Comparison of ENCODE assay signal across 20 mouse cellular contexts in genomic region chr14:120685877-120686276, GRCm38 (mm10).
DNase-seq lines count a peak whose midpoint lies in the region; ATAC-seq and TF ChIP-seq lines count a peak whose summit lies in the region.
"Had no signal": no experiment of that assay in that cellular context is flagged by ENCODE, and none has a peak within 500 bp of the region (broad histone marks: within the 10 kb centered on the region; RNA-seq: fewer than 3 reads in every experiment).

No protein-coding gene starts in this region.

- no peaks in the 10 kb centered on the region for H3K9me3 ChIP-seq in lung, embryonic 14.5 days (ENCODE audit: low read depth, low read length)
- H3K9me3 ChIP-seq: forebrain, embryonic 15.5 days; heart, embryonic 12.5 days; limb, embryonic 12.5 days; liver, embryonic 12.5 days; midbrain, embryonic 12.5 days had no signal

- 63% methylated on average over 7 of the region's 7 CpGs for WGBS in lung, embryonic 14.5 days
- 60% methylated on average over 7 of the region's 7 CpGs for WGBS in thymus, adult 2 months

- TF ChIP-seq CTCF in lung, embryonic 14.5 days (IDR thresholded peaks at IDR 0.05; ENCODE audit: low read depth) = no peak
- TF ChIP-seq CTCF in thymus, adult 2 months (IDR thresholded peaks at IDR 0.05; ENCODE audit: borderline replicate concordance, control insufficient read depth, extremely low read depth, insufficient read depth, low read length, poor library complexity) = no peak

- no peaks in the 10 kb centered on the region for H3K27me3 ChIP-seq in lung, embryonic 14.5 days (ENCODE audit: insufficient read depth, low read length)
- no peaks in the 10 kb centered on the region for H3K27me3 ChIP-seq in thymus, adult 2 months (ENCODE audit: control insufficient read depth, insufficient read depth, low read length)
- H3K27me3 ChIP-seq: forebrain, embryonic 15.5 days; heart, embryonic 12.5 days; limb, embryonic 12.5 days; liver, embryonic 12.5 days; midbrain, embryonic 12.5 days had no signal

- no peak overlapping the region for H3K4me2 ChIP-seq in lung, embryonic 14.5 days
- H3K4me2 ChIP-seq: forebrain, embryonic 15.5 days; heart, embryonic 12.5 days; limb, embryonic 12.5 days; liver, embryonic 12.5 days; midbrain, embryonic 12.5 days had no signal

- no peak overlapping the region for H3K4me3 ChIP-seq in lung, embryonic 14.5 days (ENCODE audit: low read depth, low read length)
- no peak overlapping the region for H3K4me3 ChIP-seq in thymus, adult 2 months (ENCODE audit: control insufficient read depth, insufficient read depth, low read length)
- H3K4me3 ChIP-seq: forebrain, embryonic 15.5 days; heart, embryonic 12.5 days; limb, embryonic 12.5 days; liver, embryonic 12.5 days; midbrain, embryonic 12.5 days had no signal

- peak; percentile 38; the same call in 1 of the 2 replicates for ATAC-seq in lung, embryonic 14.5 days (ENCODE audit: insufficient read depth)
- peak; percentile 94 for ATAC-seq in megakaryocyte progenitor cell, adult 5-6 weeks (replicated peaks; ENCODE audit: poor library complexity)
- ATAC-seq in megakaryocyte-erythroid progenitor cell, adult 5-6 weeks (replicated peaks; ENCODE audit: low FRiP score, low TSS enrichment, poor library complexity, severe bottlenecking) = no peak
- ATAC-seq: forebrain, embryonic 15.5 days; liver, embryonic 12.5 days had no signal

- no peak overlapping the region for H3K27ac ChIP-seq in lung, embryonic 14.5 days (ENCODE audit: low read depth)
- H3K27ac ChIP-seq in thymus, adult 2 months (ENCODE audit: control insufficient read depth, insufficient read depth, low read length) = no peak overlapping the region
- H3K27ac ChIP-seq: forebrain, embryonic 15.5 days; hindbrain, postnatal 0 days; kidney, postnatal 0 days; limb, embryonic 12.5 days; liver, embryonic 12.5 days; midbrain, embryonic 12.5 days had no signal

- TF ChIP-seq POLR2A in thymus, adult 2 months (IDR thresholded peaks at IDR 0.05; ENCODE audit: control insufficient read depth, extremely low read depth, insufficient read depth, low read length, poor library complexity) = no peak

- DNase-seq in lung, embryonic 14.5 days = no peak
- no peak for DNase-seq in lung, postnatal 25 days (ENCODE audit: low spot score)
- peak; percentile 28 for DNase-seq in thymus, adult 2 months
- no peak for DNase-seq in thymus, postnatal 0 days (ENCODE audit: low spot score)
- DNase-seq in thymus, postnatal 4 days = peak; percentile 30
- DNase-seq in gastrocnemius, postnatal 10 days = no peak
- DNase-seq: adrenal gland, postnatal 14 days; embryo, embryonic 11 days; heart, postnatal 14 days; kidney, adult 11 months; right cerebral cortex, adult 18-20 months had no signal

- no peaks in the 10 kb centered on the region for H3K36me3 ChIP-seq in lung, embryonic 14.5 days (ENCODE audit: insufficient read depth)
- H3K36me3 ChIP-seq in thymus, adult 2 months (ENCODE audit: control insufficient read depth, insufficient read depth, low read length) = no peaks in the 10 kb centered on the region
- H3K36me3 ChIP-seq: forebrain, embryonic 15.5 days; heart, embryonic 12.5 days; limb, embryonic 12.5 days; liver, embryonic 12.5 days; midbrain, embryonic 12.5 days had no signal

- H3K9ac ChIP-seq in lung, embryonic 14.5 days = no peak overlapping the region
- H3K9ac ChIP-seq: forebrain, embryonic 15.5 days; heart, embryonic 12.5 days; limb, embryonic 12.5 days; liver, embryonic 12.5 days; midbrain, embryonic 12.5 days had no signal

- peaks cover 9% of the 10 kb centered on the region; the same call in 1 of the 2 replicates for H3K4me1 ChIP-seq in lung, embryonic 14.5 days (ENCODE audit: insufficient read depth)
- H3K4me1 ChIP-seq in thymus, adult 2 months (replicated peaks; ENCODE audit: control insufficient read depth, insufficient read depth, low read length) = 0 out of 2 replicates have a peak, but pooled peaks cover 3% of the 10 kb centered on the region
- H3K4me1 ChIP-seq: forebrain, embryonic 15.5 days; heart, embryonic 12.5 days; limb, embryonic 12.5 days; liver, embryonic 12.5 days; midbrain, embryonic 12.5 days had no signal

Comparison
In these comparisons a context has a peak if more than half of its experiments do, and no peak if none do; other contexts are left out.
1. DNase-seq: peak in thymus, adult 2 months (single experiment) and thymus, postnatal 4 days (single experiment); none in lung, embryonic 14.5 days (single experiment), lung, postnatal 25 days (single experiment), thymus, postnatal 0 days (single experiment) and gastrocnemius, postnatal 10 days (single experiment).